Mouse (Mus musculus): Measurements from ENCODE around the gene Msmp. TPM values are rescaled to one million over a fixed set of nuclear protein-coding genes. Genes with fewer than 3 reads are reported as not detected.
"Not testable (repeated sequence)": the region's sequence is repeated elsewhere in the genome, so short reads cannot be mapped to it uniquely, and the experiment has no call there.

The Msmp gene
- polyA plus RNA-seq, 1 experiment from 2014 or later = not detected

DNA sequence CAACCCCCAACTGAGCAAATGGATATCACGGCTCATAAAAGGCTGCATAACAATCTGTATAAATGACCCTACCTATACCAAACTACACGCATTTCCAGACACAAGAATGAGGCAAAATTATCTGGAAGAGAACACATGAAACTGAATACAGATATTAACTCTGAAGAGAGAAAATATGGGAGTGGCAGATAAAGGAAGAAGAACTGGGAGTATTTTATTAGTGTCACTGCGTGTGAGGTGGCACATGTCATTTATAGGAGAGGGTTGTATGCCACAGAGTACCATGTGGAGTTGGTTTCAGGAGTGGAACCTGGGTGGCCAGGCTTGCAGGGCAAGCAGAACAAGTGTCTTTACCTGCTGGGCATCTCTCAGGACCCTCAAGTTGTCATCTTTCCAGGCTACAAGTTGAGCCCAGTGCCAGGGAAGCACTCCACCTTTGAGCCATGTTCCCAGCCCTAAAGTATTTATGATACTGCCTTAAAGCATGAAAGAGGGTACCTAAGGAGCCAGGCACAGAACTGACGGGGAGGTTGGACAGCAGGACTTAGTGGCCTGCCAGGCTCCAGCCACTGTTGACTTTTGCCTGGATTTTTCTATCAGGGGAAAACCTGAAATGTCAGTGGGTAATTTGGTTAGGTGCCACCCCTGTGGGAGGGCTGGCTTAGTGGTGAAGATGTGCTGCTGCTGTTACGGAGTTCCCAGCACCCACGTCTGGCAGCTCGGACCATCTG is 14.5 kb upstream of the Msmp start:
- ATAC-seq (replicated peaks; ENCODE audit: insufficient number of reproducible peaks, low FRiP score, low TSS enrichment) = no peak
- 78% methylated on average over 7 of the region's 7 CpGs for WGBS (ENCODE audit: insufficient replicate concordance)
- H3K27ac ChIP-seq (ENCODE audit: low read depth, low read length) = no peak overlapping the region

DNA sequence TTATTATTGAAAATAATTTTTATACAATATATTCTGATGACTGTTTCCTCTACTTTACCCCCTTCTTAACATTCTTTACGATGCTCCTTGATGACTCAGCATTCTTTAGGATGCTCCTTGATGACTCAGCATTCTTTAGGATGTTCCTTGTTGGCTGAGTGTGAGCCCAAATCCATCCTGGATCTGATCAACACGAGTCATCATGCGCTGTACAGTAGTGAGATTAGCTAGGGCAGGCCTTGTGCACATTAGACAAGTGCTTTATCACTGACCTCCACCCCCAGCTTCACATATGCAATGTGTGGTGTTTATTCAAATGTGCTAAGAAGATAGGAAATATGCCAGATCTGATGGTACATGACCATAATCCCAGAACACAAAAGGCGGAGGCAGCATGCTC is 13.9 kb upstream of the Msmp start:
- no peaks in the 10 kb centered on the region for H3K9me3 ChIP-seq (replicated peaks; ENCODE audit: control insufficient read depth, low read length)
- no peaks in the 10 kb centered on the region for H3K36me3 ChIP-seq (ENCODE audit: control insufficient read depth, insufficient read depth, low read length)
- H3K27ac ChIP-seq (ENCODE audit: low read depth, low read length) = no peak overlapping the region
- no peak overlapping the region for H3K9ac ChIP-seq (ENCODE audit: low read depth, low read length)
- H3K4me2 ChIP-seq = no peak overlapping the region
- H3K27me3 ChIP-seq (ENCODE audit: control insufficient read depth, insufficient read depth, low read length) = no peaks in the 10 kb centered on the region
- no peaks in the 10 kb centered on the region for H3K4me1 ChIP-seq (ENCODE audit: control insufficient read depth, insufficient read depth, low read length)
- ATAC-seq (replicated peaks; ENCODE audit: insufficient number of reproducible peaks, low FRiP score, low TSS enrichment) = no peak
- whole genome bisulfite sequencing (ENCODE audit: insufficient replicate concordance) = 72% methylated on average over 4 of the region's 4 CpGs
- no peak overlapping the region for H3K4me3 ChIP-seq (ENCODE audit: low read depth, low read length)

More for the DNA sequence above, 14.5 kb upstream of the Msmp start:
- H3K4me1 ChIP-seq (ENCODE audit: control insufficient read depth, insufficient read depth, low read length) = no peaks in the 10 kb centered on the region
- H3K9me3 ChIP-seq (replicated peaks; ENCODE audit: control insufficient read depth, low read length) = no peaks in the 10 kb centered on the region
- H3K27me3 ChIP-seq (ENCODE audit: control insufficient read depth, insufficient read depth, low read length) = no peaks in the 10 kb centered on the region
- H3K9ac ChIP-seq (ENCODE audit: low read depth, low read length) = no peak overlapping the region
- H3K4me2 ChIP-seq = no peak overlapping the region
- no peak overlapping the region for H3K4me3 ChIP-seq (ENCODE audit: low read depth, low read length)
- no peaks in the 10 kb centered on the region for H3K36me3 ChIP-seq (ENCODE audit: control insufficient read depth, insufficient read depth, low read length)

DNA sequence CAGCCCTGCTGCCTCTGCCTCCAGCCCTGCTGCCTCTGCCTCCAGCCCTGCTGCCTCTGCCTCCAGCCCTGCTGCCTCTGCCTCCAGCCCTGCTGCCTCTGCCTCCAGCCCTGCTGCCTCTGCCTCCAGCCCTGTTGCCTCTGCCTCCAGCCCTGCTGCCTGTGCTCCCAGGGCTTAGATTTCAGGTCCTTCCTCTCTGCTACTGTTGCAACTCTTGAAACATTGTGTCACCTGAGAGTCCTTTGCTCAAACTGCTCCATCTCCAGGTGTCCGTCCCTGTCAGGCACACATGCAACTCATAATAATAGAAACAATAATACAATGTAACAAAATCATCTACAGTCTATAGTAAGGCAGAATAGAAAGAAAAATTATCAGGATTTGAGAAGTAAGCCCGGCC is 12.3 kb upstream of the Msmp start:
- H3K9ac ChIP-seq (ENCODE audit: low read depth, low read length); H3K27ac ChIP-seq (ENCODE audit: low read depth, low read length); H3K4me2 ChIP-seq; H3K4me1 ChIP-seq (ENCODE audit: control insufficient read depth, insufficient read depth, low read length); H3K36me3 ChIP-seq (ENCODE audit: control insufficient read depth, insufficient read depth, low read length); ATAC-seq (replicated peaks; ENCODE audit: insufficient number of reproducible peaks, low FRiP score, low TSS enrichment); H3K9me3 ChIP-seq (replicated peaks; ENCODE audit: control insufficient read depth, low read length); H3K27me3 ChIP-seq (ENCODE audit: control insufficient read depth, insufficient read depth, low read length); H3K4me3 ChIP-seq (ENCODE audit: low read depth, low read length): not testable (repeated sequence)
- 71% methylated on average over 2 of the region's 2 CpGs for WGBS (ENCODE audit: insufficient replicate concordance)

DNA sequence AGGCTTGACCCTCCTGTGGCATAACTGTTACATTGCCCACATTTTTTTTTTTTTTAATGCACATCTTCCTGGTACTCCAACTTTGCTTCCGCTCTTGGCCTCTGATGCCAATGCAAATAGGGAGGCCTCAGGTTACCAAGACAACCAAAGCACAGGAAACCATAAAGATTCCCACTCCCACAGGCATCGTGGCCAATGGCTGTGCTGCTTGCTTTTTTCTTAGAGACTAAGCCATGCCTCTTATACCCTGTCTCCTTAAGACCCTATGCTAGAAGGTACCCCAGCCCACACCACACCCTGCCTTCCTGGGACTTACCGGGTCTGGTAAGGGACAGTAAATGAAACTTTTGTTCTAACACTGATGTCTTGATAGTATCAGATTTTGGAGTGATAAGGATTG is 9.2 kb upstream of the Msmp start:
- Histone ChIP-seq H3K4me3 (ENCODE audit: low read depth, low read length) (no peak overlapping the region), H3K4me2 (no peak overlapping the region), H3K27ac (ENCODE audit: low read depth, low read length) (no peak overlapping the region), H3K27me3 (ENCODE audit: control insufficient read depth, insufficient read depth, low read length) (no peaks in the 10 kb centered on the region), H3K4me1 (ENCODE audit: control insufficient read depth, insufficient read depth, low read length) (no peaks in the 10 kb centered on the region), H3K9ac (ENCODE audit: low read depth, low read length) (no peak overlapping the region), H3K36me3 (ENCODE audit: control insufficient read depth, insufficient read depth, low read length) (no peaks in the 10 kb centered on the region), H3K9me3 (replicated peaks; ENCODE audit: control insufficient read depth, low read length) (no peaks in the 10 kb centered on the region)
- no peak for ATAC-seq (replicated peaks; ENCODE audit: insufficient number of reproducible peaks, low FRiP score, low TSS enrichment)
- 59% methylated on average over 3 of the region's 3 CpGs for WGBS (ENCODE audit: insufficient replicate concordance)

DNA sequence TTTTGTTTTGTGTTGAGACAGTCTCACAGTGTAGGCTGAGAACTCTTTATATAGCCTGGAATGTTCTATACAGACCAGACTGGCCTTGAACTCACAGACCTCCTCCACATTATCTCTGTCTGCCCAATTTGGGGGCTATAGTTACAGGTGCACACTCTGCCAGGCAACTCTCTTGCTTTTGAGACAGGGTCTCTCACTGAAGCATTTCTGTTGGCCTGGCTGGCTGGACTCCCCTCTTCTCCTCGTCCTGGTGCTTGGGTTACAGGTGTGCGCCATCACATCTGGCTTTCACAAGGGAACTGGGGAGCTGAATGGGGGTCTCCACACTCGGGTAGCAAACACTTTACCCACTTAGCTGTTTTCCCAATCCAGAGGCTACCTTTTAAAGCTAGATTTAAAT is 7.7 kb upstream of the Msmp start:
- no peak for ATAC-seq (replicated peaks; ENCODE audit: insufficient number of reproducible peaks, low FRiP score, low TSS enrichment)
- H3K4me3 ChIP-seq (ENCODE audit: low read depth, low read length) = no peak overlapping the region
- no peaks in the 10 kb centered on the region for H3K27me3 ChIP-seq (ENCODE audit: control insufficient read depth, insufficient read depth, low read length)
- WGBS (ENCODE audit: insufficient replicate concordance) = 66% methylated on average over 3 of the region's 3 CpGs
- H3K4me2 ChIP-seq = no peak overlapping the region
- no peak overlapping the region for H3K9ac ChIP-seq (ENCODE audit: low read depth, low read length)
- peaks cover 2% of the 10 kb centered on the region; the same call in 1 of the 2 replicates for H3K4me1 ChIP-seq (ENCODE audit: control insufficient read depth, insufficient read depth, low read length)
- H3K9me3 ChIP-seq (replicated peaks; ENCODE audit: control insufficient read depth, low read length) = no peaks in the 10 kb centered on the region
- no peak overlapping the region for H3K27ac ChIP-seq (ENCODE audit: low read depth, low read length)
- no peaks in the 10 kb centered on the region for H3K36me3 ChIP-seq (ENCODE audit: control insufficient read depth, insufficient read depth, low read length)

DNA sequence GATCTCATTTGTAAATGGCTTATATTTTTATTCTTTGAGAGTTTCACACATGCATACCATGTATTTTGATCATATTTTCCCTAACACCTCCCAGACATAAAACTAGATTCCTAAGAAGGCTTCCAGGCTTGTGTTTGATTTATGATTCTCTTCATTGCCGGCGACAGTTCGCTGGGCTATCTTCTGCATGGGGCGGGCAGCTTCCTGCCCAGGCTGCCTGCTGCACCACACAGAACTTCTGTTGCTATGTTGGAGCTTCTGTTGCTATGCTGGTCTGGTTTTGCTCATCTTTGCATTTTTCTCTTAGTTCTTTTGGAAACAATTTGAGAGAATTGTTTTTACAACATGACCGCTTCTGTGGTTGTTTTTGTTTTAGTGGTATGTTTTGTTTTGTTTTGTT is 7.2 kb upstream of the Msmp start:
- Histone ChIP-seq H3K4me1 (ENCODE audit: control insufficient read depth, insufficient read depth, low read length) (peaks cover 2% of the 10 kb centered on the region; the same call in 1 of the 2 replicates), H3K9ac (ENCODE audit: low read depth, low read length) (no peak overlapping the region), H3K4me2 (no peak overlapping the region), H3K27ac (ENCODE audit: low read depth, low read length) (no peak overlapping the region), H3K36me3 (ENCODE audit: control insufficient read depth, insufficient read depth, low read length) (no peaks in the 10 kb centered on the region), H3K9me3 (replicated peaks; ENCODE audit: control insufficient read depth, low read length) (no peaks in the 10 kb centered on the region), H3K27me3 (ENCODE audit: control insufficient read depth, insufficient read depth, low read length) (no peaks in the 10 kb centered on the region), H3K4me3 (ENCODE audit: low read depth, low read length) (no peak overlapping the region)
- no peak for ATAC-seq (replicated peaks; ENCODE audit: insufficient number of reproducible peaks, low FRiP score, low TSS enrichment)
- WGBS (ENCODE audit: insufficient replicate concordance) = 63% methylated on average over 5 of the region's 5 CpGs

DNA sequence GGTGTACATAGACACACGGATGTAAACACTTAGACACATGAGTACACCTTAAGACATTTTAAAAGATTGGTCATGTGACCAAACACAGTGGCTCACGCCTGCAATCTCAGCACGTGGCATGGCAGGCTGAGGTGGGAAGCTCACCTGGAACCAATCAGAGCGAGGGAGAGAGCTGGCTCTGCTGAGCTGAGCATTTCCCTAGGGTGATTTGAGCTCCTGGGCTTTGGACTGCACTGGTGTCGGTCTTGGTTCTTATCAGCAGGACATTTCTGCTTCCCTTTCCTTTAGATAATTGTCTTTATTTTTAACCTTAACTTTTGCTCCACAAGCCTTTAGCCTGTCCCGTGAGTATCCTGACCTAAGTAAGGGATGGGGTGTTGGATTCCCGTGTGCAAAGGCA is 3.4 kb upstream of the Msmp start:
- 35% methylated on average over 7 of the region's 7 CpGs for WGBS (ENCODE audit: insufficient replicate concordance)
- ATAC-seq (replicated peaks; ENCODE audit: insufficient number of reproducible peaks, low FRiP score, low TSS enrichment) = no peak
- H3K27ac ChIP-seq (ENCODE audit: low read depth, low read length) = no peak overlapping the region

DNA sequence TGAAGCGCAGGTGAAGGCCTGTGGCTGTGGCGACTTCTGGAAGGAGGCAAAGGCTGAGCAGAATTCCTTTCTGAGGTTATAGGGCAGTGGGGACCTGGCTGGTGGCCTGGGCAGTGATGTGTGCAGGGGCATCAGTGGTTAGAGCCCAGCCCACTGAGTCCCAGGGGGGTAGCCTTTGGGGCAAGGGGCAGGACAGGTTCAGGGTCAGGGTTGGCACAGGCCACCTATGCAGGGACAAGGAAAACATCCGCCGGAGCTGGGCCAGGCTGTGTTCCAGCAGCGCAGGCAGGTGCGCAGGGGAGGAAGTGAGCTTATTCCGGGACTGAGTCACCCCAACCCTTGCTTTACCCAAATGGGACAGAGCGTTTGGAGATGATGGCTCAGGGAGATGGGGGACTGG is 2.1 kb upstream of the Msmp start:
- 66% methylated on average over 8 of the region's 8 CpGs for WGBS (ENCODE audit: insufficient replicate concordance)
- no peaks in the 10 kb centered on the region for H3K27me3 ChIP-seq (ENCODE audit: control insufficient read depth, insufficient read depth, low read length)
- H3K9ac ChIP-seq (ENCODE audit: low read depth, low read length) = 0 out of 2 replicates have a peak overlapping the region, but pooled peaks have one; percentile 6
- peaks cover 12% of the 10 kb centered on the region for H3K36me3 ChIP-seq (ENCODE audit: control insufficient read depth, insufficient read depth, low read length)
- no peaks in the 10 kb centered on the region for H3K9me3 ChIP-seq (replicated peaks; ENCODE audit: control insufficient read depth, low read length)
- no peak overlapping the region for H3K4me2 ChIP-seq
- H3K27ac ChIP-seq (ENCODE audit: low read depth, low read length) = no peak overlapping the region
- peaks cover 5% of the 10 kb centered on the region for H3K4me1 ChIP-seq (ENCODE audit: control insufficient read depth, insufficient read depth, low read length)
- ATAC-seq (replicated peaks; ENCODE audit: insufficient number of reproducible peaks, low FRiP score, low TSS enrichment) = no peak
- H3K4me3 ChIP-seq (ENCODE audit: low read depth, low read length) = no peak overlapping the region

More for the DNA sequence above, 3.4 kb upstream of the Msmp start:
- H3K4me1 ChIP-seq (ENCODE audit: control insufficient read depth, insufficient read depth, low read length) = peaks cover 5% of the 10 kb centered on the region
- H3K9ac ChIP-seq (ENCODE audit: low read depth, low read length) = no peak overlapping the region
- no peak overlapping the region for H3K4me2 ChIP-seq
- no peaks in the 10 kb centered on the region for H3K27me3 ChIP-seq (ENCODE audit: control insufficient read depth, insufficient read depth, low read length)
- no peaks in the 10 kb centered on the region for H3K9me3 ChIP-seq (replicated peaks; ENCODE audit: control insufficient read depth, low read length)
- H3K36me3 ChIP-seq (ENCODE audit: control insufficient read depth, insufficient read depth, low read length) = 0 out of 2 replicates have a peak, but pooled peaks cover 7% of the 10 kb centered on the region
- H3K4me3 ChIP-seq (ENCODE audit: low read depth, low read length) = no peak overlapping the region

DNA sequence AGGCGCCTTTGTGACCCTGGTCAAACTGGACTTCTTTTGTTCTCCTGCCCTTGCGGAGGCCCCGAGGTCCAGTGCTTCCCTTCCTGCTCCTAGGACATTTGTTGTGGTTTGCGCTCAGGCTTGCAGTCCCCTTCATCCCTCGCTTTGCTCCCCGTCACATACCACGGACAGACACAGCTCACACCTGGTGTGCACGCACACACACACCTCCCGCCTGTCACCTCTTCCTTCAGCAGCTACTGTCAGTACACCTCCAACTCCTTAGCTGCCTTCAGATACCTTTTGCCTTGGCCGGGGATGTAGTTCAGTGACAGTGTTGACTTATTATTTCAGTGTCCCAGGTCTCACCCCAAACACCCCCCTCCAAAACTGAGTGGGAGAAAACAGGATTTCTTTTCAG is 1.4 kb upstream of the Msmp start:
- WGBS (ENCODE audit: insufficient replicate concordance) = 43% methylated on average over 10 of the region's 10 CpGs
- no peaks in the 10 kb centered on the region for H3K27me3 ChIP-seq (ENCODE audit: control insufficient read depth, insufficient read depth, low read length)
- peaks cover 14% of the 10 kb centered on the region for H3K36me3 ChIP-seq (ENCODE audit: control insufficient read depth, insufficient read depth, low read length)
- no peak overlapping the region for H3K27ac ChIP-seq (ENCODE audit: low read depth, low read length)
- no peak for ATAC-seq (replicated peaks; ENCODE audit: insufficient number of reproducible peaks, low FRiP score, low TSS enrichment)
- no peak overlapping the region for H3K4me3 ChIP-seq (ENCODE audit: low read depth, low read length)
- no peak overlapping the region for H3K9ac ChIP-seq (ENCODE audit: low read depth, low read length)
- peaks cover 5% of the 10 kb centered on the region for H3K4me1 ChIP-seq (ENCODE audit: control insufficient read depth, insufficient read depth, low read length)
- H3K9me3 ChIP-seq (replicated peaks; ENCODE audit: control insufficient read depth, low read length) = no peaks in the 10 kb centered on the region
- no peak overlapping the region for H3K4me2 ChIP-seq

All from heart, embryonic 11.5 days (tissue).